Mouse (Mus musculus) heart, adult 8-10 months (tissue): Measurements from ENCODE around the gene Parvg. TPM values are rescaled to one million over a fixed set of nuclear protein-coding genes. Genes with fewer than 3 reads are reported as not detected.

Experiments used
- DNase-seq: peaks from one replicate; pipeline ENCODE4 v3.0.0; 2022; ENCODE audit warnings: low spot score
- total RNA-seq, 4 experiments: library from RNA; stranded (reverse); gene quantifications; 2 replicates each; pipeline ENCODE4 v1.2.4; 2022

Parvg gene
- total RNA-seq, 4 experiments from 2014 or later: 0.88 to 2.0 (median 1.4) TPM

DNA sequence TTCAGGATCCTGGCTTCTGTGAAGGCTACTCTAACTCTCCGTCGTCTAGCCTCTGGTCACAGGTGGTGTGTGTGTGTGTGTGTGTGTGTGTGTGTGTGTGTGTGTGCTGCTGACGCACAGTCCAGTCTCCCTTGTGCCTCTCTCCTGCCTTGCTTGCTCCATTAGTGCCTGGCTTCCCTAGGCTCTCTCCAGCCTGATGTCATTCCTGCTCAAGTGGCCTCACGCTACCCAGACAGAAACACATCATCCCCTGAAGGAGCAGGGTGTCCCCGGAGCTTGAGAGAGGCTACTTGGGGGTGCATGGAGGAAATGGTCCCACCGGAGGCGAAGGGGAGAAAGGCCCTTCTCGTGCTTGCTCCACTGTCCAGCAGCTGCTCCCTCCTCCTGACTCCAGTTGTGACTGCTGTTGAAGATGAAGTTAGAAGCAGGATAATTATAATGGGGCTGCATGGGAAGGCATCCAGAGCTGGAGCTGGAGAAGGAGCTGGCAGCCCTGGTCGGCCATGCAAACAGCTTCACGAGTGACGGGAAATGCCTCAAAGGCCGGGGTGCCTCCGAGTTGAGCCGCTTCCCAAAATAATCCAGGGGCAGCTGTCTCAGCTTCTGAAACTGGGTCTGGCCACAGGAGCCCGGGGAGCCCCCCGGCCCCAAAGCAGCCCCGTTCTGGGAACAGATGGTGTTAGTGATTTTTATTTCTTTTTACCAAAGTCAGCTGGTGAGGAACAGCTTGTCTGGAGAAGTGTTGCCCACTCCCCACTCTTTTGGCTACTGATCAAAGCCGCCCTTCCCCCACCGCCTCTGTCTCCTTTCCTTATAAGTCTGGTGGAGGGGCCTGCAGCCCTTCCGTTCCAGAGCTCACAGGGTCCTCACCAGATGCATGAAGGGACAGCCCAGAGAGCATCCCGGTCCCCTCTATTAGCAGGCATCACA, 28.4 kb downstream of the Parvg start:
- DNase-seq: no peak

DNA sequence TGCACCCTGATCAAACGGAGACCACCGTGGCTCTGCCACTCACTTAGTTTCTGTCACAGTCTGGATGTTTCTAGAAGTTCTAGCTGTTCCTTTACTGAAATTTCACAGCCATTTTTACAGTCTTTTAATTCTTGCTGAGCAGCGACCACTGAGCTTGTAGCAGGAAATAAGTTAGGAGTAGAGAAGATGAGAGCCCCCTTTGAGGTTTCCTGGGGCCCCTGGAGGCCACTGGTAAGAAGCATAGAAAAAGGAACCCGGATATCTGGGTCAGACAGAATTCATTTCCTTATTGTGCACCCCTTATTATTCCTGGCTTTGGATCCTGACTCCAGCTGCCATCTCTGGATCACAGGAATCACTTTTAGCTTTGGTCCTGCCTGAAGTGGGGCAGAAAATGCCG, 31.3 kb downstream of the Parvg start:
- DNase-seq: no peak

DNA sequence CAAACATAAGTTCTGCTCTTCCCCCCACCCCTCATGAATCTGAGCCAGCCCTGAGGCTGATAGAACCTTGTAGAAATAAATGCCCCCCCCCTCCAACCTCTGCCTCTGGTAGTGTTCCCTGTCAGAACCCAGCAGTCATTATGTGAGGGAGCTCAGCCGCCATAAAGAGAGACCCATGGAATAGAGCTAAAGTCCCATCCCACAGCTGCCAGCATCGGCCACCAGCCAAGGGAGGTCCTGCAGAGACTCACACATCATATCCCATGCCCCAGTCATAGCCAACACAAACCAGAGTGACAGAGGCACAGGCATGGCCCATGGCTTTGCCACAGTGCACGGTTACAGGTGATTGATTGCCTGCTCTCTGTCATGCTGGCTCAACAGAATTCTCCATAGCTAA, 40.9 kb downstream of the Parvg start:
- DNase-seq: no peak

DNA sequence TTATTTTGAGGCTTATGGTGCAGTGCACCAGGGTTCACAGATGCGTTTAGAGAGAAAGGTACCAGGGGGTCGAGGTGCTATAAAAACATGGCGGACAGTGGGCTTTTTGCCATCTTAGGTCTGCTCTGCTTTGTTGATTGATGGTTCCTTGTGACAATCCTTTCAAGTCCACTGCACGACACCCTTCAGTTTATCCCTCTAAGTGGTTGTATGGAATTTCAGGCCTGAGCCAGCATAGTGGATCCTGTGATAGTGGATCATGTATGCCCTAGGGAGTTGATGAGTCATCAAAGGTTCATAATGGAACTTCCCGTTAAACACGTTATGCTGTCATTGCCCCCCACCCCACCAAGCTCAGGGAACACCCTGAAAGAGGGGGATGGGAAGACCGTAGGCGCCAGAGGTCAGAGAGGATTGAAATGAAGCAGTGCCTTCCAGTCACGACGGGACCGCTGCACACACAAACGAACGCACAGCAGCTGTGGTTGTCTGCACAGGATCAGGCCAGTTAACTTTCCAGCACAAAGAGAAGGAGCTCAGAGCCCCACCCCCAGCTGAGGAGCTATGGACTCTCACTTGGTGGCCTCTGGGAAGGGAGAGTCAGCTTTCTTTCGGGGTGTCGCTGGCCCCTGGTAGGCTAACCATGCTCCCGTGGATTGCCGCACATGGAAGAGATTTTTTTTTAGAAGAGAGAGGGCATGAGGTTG, 42.0 kb downstream of the Parvg start:
- no peak for DNase-seq

DNA sequence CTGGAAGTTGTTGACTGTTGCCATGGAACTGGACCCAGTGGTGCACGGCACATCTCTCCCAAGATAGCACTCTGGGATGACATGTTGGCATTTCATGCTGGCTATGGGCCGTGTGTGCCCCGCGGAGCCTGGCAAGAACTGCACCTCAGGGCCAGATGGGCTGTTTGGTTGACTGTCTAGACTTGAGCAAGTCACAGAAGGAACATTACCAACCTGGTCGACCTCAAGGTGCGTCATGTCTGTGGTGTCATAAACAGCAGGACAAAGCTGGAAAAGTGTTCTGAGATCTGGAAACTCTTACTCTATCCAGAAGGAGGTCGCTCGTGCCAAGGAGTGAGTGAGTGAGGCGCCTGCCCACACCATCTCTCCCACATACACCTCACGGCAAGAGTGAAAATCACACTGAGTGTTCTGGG, 42.8 kb downstream of the Parvg start:
- DNase-seq: no peak

DNA sequence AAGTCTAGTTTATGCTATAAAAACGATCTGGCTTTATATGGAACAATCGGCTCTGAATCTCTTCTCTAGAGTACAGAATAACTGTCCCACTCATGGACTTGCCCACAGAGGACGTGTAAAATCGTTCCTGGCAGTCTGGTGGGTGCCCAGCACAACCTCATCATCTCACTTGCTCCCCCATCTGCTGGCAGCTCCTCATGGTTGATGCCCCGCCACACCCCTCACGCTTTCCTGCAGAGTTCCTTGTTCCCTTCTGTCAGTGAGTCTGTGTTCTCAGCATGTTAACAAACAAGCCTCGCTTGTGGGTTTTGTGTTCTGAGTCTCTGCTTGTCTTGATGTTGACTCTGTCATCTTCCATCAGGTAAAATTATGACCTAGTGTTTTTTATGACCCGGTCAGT, 43.6 kb downstream of the Parvg start:
- DNase-seq: no peak

DNA sequence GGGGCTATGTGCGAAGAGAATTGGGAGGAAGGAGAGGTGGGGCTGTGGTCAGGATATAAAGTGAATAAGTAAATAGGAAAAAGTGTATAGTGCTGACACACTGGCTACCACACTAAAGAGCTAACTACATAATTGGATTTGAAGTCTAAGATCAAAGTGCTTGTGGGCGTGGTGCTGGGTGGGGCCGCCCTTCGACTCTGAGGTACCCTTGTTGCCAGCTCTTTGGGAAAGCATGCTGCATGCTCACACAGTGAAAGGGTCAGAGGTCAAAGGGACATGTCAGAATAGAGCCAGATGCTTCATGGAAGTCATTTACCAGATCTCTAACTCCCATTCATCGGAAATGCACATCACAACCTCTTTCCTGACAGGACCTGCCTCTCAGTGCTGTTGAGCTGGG, 49.0 kb downstream of the Parvg start:
- DNase-seq: no peak

DNA sequence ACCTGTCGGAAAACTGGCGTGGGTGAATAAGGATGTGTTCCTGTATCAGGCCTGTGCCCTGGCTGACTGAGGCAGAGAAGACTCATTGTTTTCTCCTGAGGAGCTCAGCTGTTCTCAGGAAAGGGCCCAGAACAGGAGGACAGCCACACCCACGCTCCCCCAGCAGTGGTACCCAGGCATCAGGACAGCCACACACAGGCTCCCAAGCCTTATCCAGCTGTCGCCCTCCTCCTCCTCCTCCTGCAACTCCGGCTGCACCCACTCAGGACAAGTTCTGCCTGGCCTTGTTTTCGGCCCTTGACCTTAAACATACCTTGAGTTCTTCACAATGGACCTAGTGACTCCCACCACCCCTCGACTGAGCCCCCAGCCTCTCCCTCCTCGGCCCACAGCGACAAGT, 54.9 kb downstream of the Parvg start:
- no peak for DNase-seq

DNA sequence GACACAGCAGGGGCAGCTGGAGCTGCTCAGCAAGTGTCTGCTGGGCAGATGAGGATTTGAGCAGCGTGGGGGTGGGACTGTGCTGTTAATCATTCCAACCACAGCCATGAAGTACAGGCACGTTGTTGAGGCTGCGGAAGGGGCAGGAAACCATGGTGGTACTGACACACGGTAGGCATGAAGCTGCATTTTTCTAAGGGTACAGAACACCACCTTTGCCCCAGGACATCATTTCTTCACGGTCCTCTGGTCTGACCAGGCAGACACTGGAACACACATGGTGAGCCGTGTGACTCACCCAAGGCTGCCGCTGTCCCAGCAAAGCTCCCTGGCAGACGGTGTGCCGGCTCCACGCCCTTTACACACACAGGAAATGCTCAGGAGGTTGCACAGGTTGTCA, 56.4 kb downstream of the Parvg start:
- DNase-seq: no peak

DNA sequence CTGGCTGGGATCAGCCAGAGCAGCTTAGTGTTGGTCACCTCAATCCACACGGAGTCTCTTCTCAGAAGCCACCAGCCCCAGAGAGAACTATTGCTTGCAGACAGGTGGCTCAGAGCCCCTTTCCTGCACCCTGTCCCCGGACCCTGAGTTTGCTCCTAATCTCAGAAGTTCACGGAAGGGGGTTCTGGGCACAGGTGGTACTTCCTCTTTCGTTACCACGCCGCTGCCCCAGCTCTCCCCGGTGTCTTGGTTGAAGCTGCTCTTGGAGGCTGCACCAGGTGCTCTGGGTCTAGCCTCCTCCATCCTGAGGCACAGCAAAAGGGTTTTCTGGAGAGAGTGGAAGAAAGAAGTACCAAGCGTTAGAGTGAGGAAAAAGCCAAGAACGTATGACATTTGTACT, 60.2 kb downstream of the Parvg start:
- DNase-seq: no peak

DNA sequence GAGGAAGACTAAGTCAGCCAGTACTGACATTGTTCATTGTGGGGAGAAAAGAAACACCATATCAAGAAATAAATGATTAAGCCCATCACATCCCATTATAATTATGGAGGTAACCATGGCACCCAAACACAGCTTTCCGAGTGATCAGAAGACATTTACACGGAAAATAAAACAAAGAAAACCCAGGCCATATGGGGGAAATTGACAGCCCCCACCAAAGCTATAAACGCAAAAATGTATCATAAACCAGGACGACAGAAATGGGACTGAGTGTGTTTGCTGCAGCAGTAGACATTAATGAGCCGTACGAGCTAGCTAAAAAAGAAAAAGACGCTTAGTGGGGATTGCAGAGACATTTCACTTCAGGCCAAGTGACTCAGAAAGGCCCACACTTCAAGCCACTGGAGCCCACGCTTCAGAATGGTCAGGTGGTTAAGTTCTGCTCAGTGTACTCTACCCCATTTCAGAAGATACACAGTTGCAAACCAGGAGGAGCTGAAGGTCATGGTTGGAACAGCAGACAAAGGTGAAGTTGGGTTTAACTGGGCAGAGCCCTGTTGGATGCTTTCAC, 62.3 kb downstream of the Parvg start:
- DNase-seq: no peak

DNA sequence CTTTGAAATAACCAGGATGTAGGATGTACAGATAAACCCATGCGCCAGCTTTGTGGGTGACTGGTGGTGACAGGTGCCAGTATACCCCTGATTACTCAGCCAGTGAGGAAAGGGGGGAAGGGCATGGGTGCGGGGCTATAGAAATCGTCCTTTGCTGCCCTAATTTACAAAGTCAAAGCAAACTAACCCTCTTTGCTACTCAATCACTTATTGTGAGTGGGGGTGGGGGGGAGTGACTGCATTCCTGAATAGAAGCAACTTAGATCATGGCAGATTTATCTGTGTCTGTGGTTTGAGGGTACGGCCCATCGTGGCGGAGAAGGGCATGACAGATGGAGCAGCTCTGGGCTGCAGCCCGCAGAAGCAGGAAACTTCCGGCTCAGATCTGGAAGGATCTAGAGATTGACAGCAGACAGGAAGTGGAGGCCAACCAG, 64.9 kb downstream of the Parvg start:
- DNase-seq: no peak

DNA sequence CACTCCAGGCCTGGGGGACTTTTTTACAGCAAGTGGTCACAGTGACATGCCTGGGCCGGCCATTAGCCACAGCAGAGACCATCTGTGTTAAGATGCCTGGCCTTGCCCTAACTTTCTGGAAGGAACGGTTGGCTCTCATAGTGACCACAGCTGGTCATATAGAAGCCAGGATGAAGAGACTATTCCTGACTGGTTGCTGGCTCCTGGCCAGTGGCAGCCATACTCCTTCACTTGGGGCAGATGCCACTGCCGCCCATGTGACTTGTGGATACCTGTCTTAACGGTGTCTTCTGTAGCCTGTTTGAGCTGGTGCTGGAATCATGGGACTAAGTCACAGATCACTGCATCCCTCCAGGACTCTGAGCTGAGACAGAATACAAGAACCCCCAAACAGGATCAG, 68.3 kb downstream of the Parvg start:
- no peak for DNase-seq

Other genes starting within 250 kb of the Parvg start
- under 1 TPM in 3 of 4 experiments, not detected in 1; 0.09 to 0.20 (median 0.11) TPM for gene Sult4a1, start 218.3 kb upstream of the Parvg start, total RNA-seq
- not detected for gene Pnpla5, start 200.9 kb upstream of the Parvg start, total RNA-seq
- 1 to 10 TPM in 1 of 4 experiments, under 1 TPM in 3; 0.34 to 2.4 (median 0.57) TPM for gene Pnpla3, start 156.2 kb upstream of the Parvg start, total RNA-seq
- gene Samm50, start 131.8 kb upstream of the Parvg start, total RNA-seq: 100 to 1,000 TPM; 257 to 301 (median 279) TPM
- gene Parvb, start 92.0 kb upstream of the Parvg start, total RNA-seq: 100 to 1,000 TPM in 2 of 4 experiments, 10 to 100 TPM in 2; 78.8 to 113 (median 105) TPM
- gene Shisal1, start 123.1 kb downstream of the Parvg start, total RNA-seq: 1 to 10 TPM; 1.0 to 1.6 (median 1.5) TPM
- gene Rtl6, start 233.8 kb downstream of the Parvg start, total RNA-seq: 1 to 10 TPM; 6.1 to 8.3 (median 6.6) TPM